Mouse (Mus musculus) gastrocnemius, postnatal 4 days (tissue): ENCODE data around the gene Cnga2. TPM values are rescaled to one million over a fixed set of nuclear protein-coding genes. Genes with fewer than 3 reads are reported as not detected.

Source experiments
- DNase-seq, 2 experiments: peaks; one replicate each; pipeline ENCODE4 v3.0.0; 2021 to 2022; ENCODE audit warnings: low spot score in 2 of 2, mixed read lengths in 2 of 2
- total RNA-seq, 2 experiments: library from RNA; stranded (reverse); gene quantifications; 2 replicates each; pipeline ENCODE4 v1.2.3; 2021

Gene Cnga2
- total RNA-seq, 2 experiments from 2014 or later, result 0.26 to 0.42 TPM

DNA sequence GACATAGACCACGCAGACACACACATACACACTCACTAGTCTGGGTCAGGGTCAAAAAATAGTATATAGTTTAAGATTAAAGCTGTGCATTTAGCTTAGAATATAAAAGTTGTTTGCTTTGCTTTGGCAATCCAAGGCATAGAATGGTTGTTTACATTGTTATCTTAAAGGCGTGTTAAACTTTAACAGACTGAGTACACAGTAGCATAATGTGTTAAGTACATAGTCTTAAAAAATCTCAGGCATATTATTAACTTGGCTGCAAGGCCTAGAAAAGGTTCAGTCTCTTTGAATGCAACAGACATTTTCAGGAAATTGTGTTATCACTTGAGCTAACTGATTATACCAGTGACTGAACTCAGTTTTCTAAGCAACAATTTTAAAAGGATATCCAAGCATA is 56.3 kb downstream of the Cnga2 start:
- no peak for DNase-seq

Other genes starting within 250 kb of the Cnga2 start
- 10 to 100 TPM; 30.0 to 37.0 TPM for gene Vma21, start 175.9 kb upstream of the Cnga2 start, total RNA-seq
- gene Gm1141, start 70.8 kb upstream of the Cnga2 start, total RNA-seq, result under 1 TPM; 0.47 to 0.66 TPM
- 10 to 100 TPM; 31.3 to 35.1 TPM for gene Prrg3, start 29.2 kb upstream of the Cnga2 start, total RNA-seq
- under 1 TPM; 0.41 to 0.52 TPM for gene Fate1, start 18.9 kb upstream of the Cnga2 start, total RNA-seq
- gene Magea4, start 230.2 kb downstream of the Cnga2 start, total RNA-seq, result not detected